Mouse (Mus musculus): ENCODE data around the gene Hexa. TPM values are rescaled to one million over a fixed set of nuclear protein-coding genes. Genes with fewer than 3 reads are reported as not detected.
A peak's percentile ranks its signal among the peaks of the same experiment; 100 is the strongest.

Gene Hexa
- total RNA-seq, 2 experiments from 2014 or later, result 98.6 to 210 TPM

- ATAC-seq (replicated peaks; ENCODE audit: poor library complexity), result no peak
Measured at GRCm38 (mm10) chr9:59552610-59553009, 13.3 kb downstream of the Hexa start.

GRCm38 (mm10) chr9:59553719-59554118 is 14.4 kb downstream of the Hexa start:
- no peak for ATAC-seq (replicated peaks; ENCODE audit: poor library complexity)

GRCm38 (mm10) chr9:59565600-59565999 is 26.3 kb downstream of the Hexa start:
- peak; percentile 84 for ATAC-seq (replicated peaks; ENCODE audit: poor library complexity)

GRCm38 (mm10) chr9:59567111-59567510 is 27.8 kb downstream of the Hexa start:
- ATAC-seq (replicated peaks; ENCODE audit: poor library complexity), result peak; percentile 91

GRCm38 (mm10) chr9:59571852-59572251 is 32.5 kb downstream of the Hexa start:
- ATAC-seq (replicated peaks; ENCODE audit: poor library complexity), result no peak

GRCm38 (mm10) chr9:59577401-59577800 is 38.1 kb downstream of the Hexa start:
- ATAC-seq (replicated peaks; ENCODE audit: poor library complexity), result no peak

- peak; percentile 95 for ATAC-seq (replicated peaks; ENCODE audit: poor library complexity)
Measured at GRCm38 (mm10) chr9:59577844-59578504, 38.6 kb downstream of the Hexa start, which contains the start of gene Celf6. Gene Celf6, plus strand, starts transcription at chr9:59577917.

- no peak for ATAC-seq (replicated peaks; ENCODE audit: poor library complexity)
Measured at GRCm38 (mm10) chr9:59578505-59578867, 39.1 kb downstream of the Hexa start.

- ATAC-seq (replicated peaks; ENCODE audit: poor library complexity), result peak; percentile 94
Measured at GRCm38 (mm10) chr9:59584871-59585308, 45.5 kb downstream of the Hexa start.

GRCm38 (mm10) chr9:59588252-59588651 is 48.9 kb downstream of the Hexa start:
- ATAC-seq (replicated peaks; ENCODE audit: poor library complexity), result no peak

- ATAC-seq (replicated peaks; ENCODE audit: poor library complexity), result no peak
Measured at GRCm38 (mm10) chr9:59588710-59589671, 49.7 kb downstream of the Hexa start.

- ATAC-seq (replicated peaks; ENCODE audit: poor library complexity), result peak; percentile 75
Measured at GRCm38 (mm10) chr9:59589703-59590439, 50.5 kb downstream of the Hexa start.

- no peak for ATAC-seq (replicated peaks; ENCODE audit: poor library complexity)
Measured at GRCm38 (mm10) chr9:59601661-59602060, 62.3 kb downstream of the Hexa start.

- ATAC-seq (replicated peaks; ENCODE audit: poor library complexity), result no peak
Measured at GRCm38 (mm10) chr9:59605967-59606366, 66.6 kb downstream of the Hexa start.

GRCm38 (mm10) chr9:59610950-59611349 is 71.6 kb downstream of the Hexa start:
- no peak for ATAC-seq (replicated peaks; ENCODE audit: poor library complexity)

Other genes with a start within 250 kb of the Hexa start
- gene Adpgk, start 248.0 kb upstream of the Hexa start, total RNA-seq (2015), result 86.5 and 87.4 TPM in 2 replicates
- 54.3 and 57.9 TPM in 2 replicates for gene Adpgk, start 248.0 kb upstream of the Hexa start, total RNA-seq (2017)
- 3.5 and 8.7 TPM in 2 replicates for gene Bbs4, start 186.0 kb upstream of the Hexa start, total RNA-seq (2015)
- 7.6 and 9.7 TPM in 2 replicates for gene Bbs4, start 186.0 kb upstream of the Hexa start, total RNA-seq (2017)
- gene Arih1, start 52.9 kb upstream of the Hexa start, total RNA-seq (2015), result 91.4 and 102 TPM in 2 replicates
- 87.9 and 105 TPM in 2 replicates for gene Arih1, start 52.9 kb upstream of the Hexa start, total RNA-seq (2017)
- gene Tmem202, start 307 bp downstream of the Hexa start, total RNA-seq (2015), result 0.17 TPM in 1 of 2 replicates, not detected in the other
- not detected in 2 replicates for gene Tmem202, start 307 bp downstream of the Hexa start, total RNA-seq (2017)
- gene Celf6, start 38.4 kb downstream of the Hexa start, total RNA-seq (2015), result not detected in 2 replicates
- not detected in 2 replicates for gene Celf6, start 38.4 kb downstream of the Hexa start, total RNA-seq (2017)
- gene Parp6, start 77.7 kb downstream of the Hexa start, total RNA-seq (2015), result 37.6 and 52.4 TPM in 2 replicates
- gene Parp6, start 77.7 kb downstream of the Hexa start, total RNA-seq (2017), result 15.7 and 24.5 TPM in 2 replicates
- gene Pkm, start 116.8 kb downstream of the Hexa start, total RNA-seq (2015), result 151 and 190 TPM in 2 replicates
- gene Pkm, start 116.8 kb downstream of the Hexa start, total RNA-seq (2017), result 900 and 914 TPM in 2 replicates
- gene Gramd2, start 140.6 kb downstream of the Hexa start, total RNA-seq (2015), result 0.02 TPM in 1 of 2 replicates, not detected in the other
- gene Gramd2, start 140.6 kb downstream of the Hexa start, total RNA-seq (2017), result 0.14 TPM in 1 of 2 replicates, not detected in the other
- 4.7 and 6.4 TPM in 2 replicates for gene Senp8, start 211.2 kb downstream of the Hexa start, total RNA-seq (2015)
- gene Senp8, start 211.2 kb downstream of the Hexa start, total RNA-seq (2017), result 8.1 and 8.8 TPM in 2 replicates
- 8.5 and 14.4 TPM in 2 replicates for gene Myo9a, start 211.4 kb downstream of the Hexa start, total RNA-seq (2015)
- gene Myo9a, start 211.4 kb downstream of the Hexa start, total RNA-seq (2017), result 8.3 and 20.4 TPM in 2 replicates